Mouse (Mus musculus): ENCODE measurements around the gene Lce1j. TPM values are rescaled to one million over a fixed set of nuclear protein-coding genes. Genes with fewer than 3 reads are reported as not detected.

Lce1j gene
- polyA plus RNA-seq, 1 experiment from 2014 or later, result not detected

Other genes with a start within 250 kb of the Lce1j start
- 0.14 TPM in 1 of 2 replicates, not detected in the other for gene Ivl, start 216.8 kb downstream of the Lce1j start, polyA plus RNA-seq (2015; fragmentation: Nextera tagmentation; extraction: Ambion mirVana)
- not detected in 2 replicates for gene Smcp, start 201.5 kb downstream of the Lce1j start, polyA plus RNA-seq (2015; fragmentation: Nextera tagmentation; extraction: Ambion mirVana)
- not detected in 2 replicates for gene 2210017I01Rik, start 183.0 kb downstream of the Lce1j start, polyA plus RNA-seq (2015; fragmentation: Nextera tagmentation; extraction: Ambion mirVana)
- gene Lce6a, start 168.9 kb downstream of the Lce1j start, polyA plus RNA-seq (2015; fragmentation: Nextera tagmentation; extraction: Ambion mirVana), result not detected in 2 replicates
- not detected in 2 replicates for gene Lce1a1, start 142.2 kb downstream of the Lce1j start, polyA plus RNA-seq (2015; fragmentation: Nextera tagmentation; extraction: Ambion mirVana)
- not detected in 2 replicates for gene Lce1b, start 133.6 kb downstream of the Lce1j start, polyA plus RNA-seq (2015; fragmentation: Nextera tagmentation; extraction: Ambion mirVana)
- not detected in 2 replicates for gene Lce1a2, start 120.2 kb downstream of the Lce1j start, polyA plus RNA-seq (2015; fragmentation: Nextera tagmentation; extraction: Ambion mirVana)
- not detected in 2 replicates for gene Lce1c, start 111.3 kb downstream of the Lce1j start, polyA plus RNA-seq (2015; fragmentation: Nextera tagmentation; extraction: Ambion mirVana)
- not detected in 2 replicates for gene Lce1d, start 103.3 kb downstream of the Lce1j start, polyA plus RNA-seq (2015; fragmentation: Nextera tagmentation; extraction: Ambion mirVana)
- not detected in 2 replicates for gene Lce1e, start 81.4 kb downstream of the Lce1j start, polyA plus RNA-seq (2015; fragmentation: Nextera tagmentation; extraction: Ambion mirVana)
- gene Lce1f, start 70.2 kb downstream of the Lce1j start, polyA plus RNA-seq (2015; fragmentation: Nextera tagmentation; extraction: Ambion mirVana), result not detected in 2 replicates
- gene Gm38119, start 51.4 kb downstream of the Lce1j start, polyA plus RNA-seq (2015; fragmentation: Nextera tagmentation; extraction: Ambion mirVana), result not detected in 2 replicates
- not detected in 2 replicates for gene Lce1g, start 38.2 kb downstream of the Lce1j start, polyA plus RNA-seq (2015; fragmentation: Nextera tagmentation; extraction: Ambion mirVana)
- not detected in 2 replicates for gene Lce1h, start 25.4 kb downstream of the Lce1j start, polyA plus RNA-seq (2015; fragmentation: Nextera tagmentation; extraction: Ambion mirVana)
- gene Lce1i, start 11.6 kb downstream of the Lce1j start, polyA plus RNA-seq (2015; fragmentation: Nextera tagmentation; extraction: Ambion mirVana), result not detected in 2 replicates
- not detected in 2 replicates for gene Lce1k, start 17.4 kb upstream of the Lce1j start, polyA plus RNA-seq (2015; fragmentation: Nextera tagmentation; extraction: Ambion mirVana)
- not detected in 2 replicates for gene Kprp, start 36.7 kb upstream of the Lce1j start, polyA plus RNA-seq (2015; fragmentation: Nextera tagmentation; extraction: Ambion mirVana)
- gene Lce1l, start 60.8 kb upstream of the Lce1j start, polyA plus RNA-seq (2015; fragmentation: Nextera tagmentation; extraction: Ambion mirVana), result not detected in 2 replicates
- gene 2310050C09Rik, start 79.7 kb upstream of the Lce1j start, polyA plus RNA-seq (2015; fragmentation: Nextera tagmentation; extraction: Ambion mirVana), result not detected in 2 replicates
- gene Lce3a, start 135.7 kb upstream of the Lce1j start, polyA plus RNA-seq (2015; fragmentation: Nextera tagmentation; extraction: Ambion mirVana), result 0.42 TPM in 1 of 2 replicates, not detected in the other
- gene Lce3b, start 142.5 kb upstream of the Lce1j start, polyA plus RNA-seq (2015; fragmentation: Nextera tagmentation; extraction: Ambion mirVana), result not detected in 2 replicates
- gene Lce3c, start 154.0 kb upstream of the Lce1j start, polyA plus RNA-seq (2015; fragmentation: Nextera tagmentation; extraction: Ambion mirVana), result not detected in 2 replicates
- not detected in 2 replicates for gene Lce3d, start 166.9 kb upstream of the Lce1j start, polyA plus RNA-seq (2015; fragmentation: Nextera tagmentation; extraction: Ambion mirVana)
- not detected in 2 replicates for gene Lce3e, start 176.5 kb upstream of the Lce1j start, polyA plus RNA-seq (2015; fragmentation: Nextera tagmentation; extraction: Ambion mirVana)
- not detected in 2 replicates for gene Lce3f, start 201.7 kb upstream of the Lce1j start, polyA plus RNA-seq (2015; fragmentation: Nextera tagmentation; extraction: Ambion mirVana)
- gene Crct1, start 225.2 kb upstream of the Lce1j start, polyA plus RNA-seq (2015; fragmentation: Nextera tagmentation; extraction: Ambion mirVana), result 0.65 and 0.91 TPM in 2 replicates
- gene Lce1m, start 228.5 kb upstream of the Lce1j start, polyA plus RNA-seq (2015; fragmentation: Nextera tagmentation; extraction: Ambion mirVana), result not detected in 2 replicates

Data from embryonic facial prominence, embryonic 13.5 days (tissue).